Mouse (Mus musculus) megakaryocyte-erythroid progenitor cell, adult 5-6 weeks (primary cell): ENCODE measurements around the gene Slc25a41. TPM values are rescaled to one million over a fixed set of nuclear protein-coding genes. Genes with fewer than 3 reads are reported as not detected.

Source experiments
- ATAC-seq: replicated peaks from 2 replicates; pipeline ENCODE4 v1.8.0; 2016; ENCODE audit warnings: mild to moderate bottlenecking, inconsistent platforms; ENCODE audit not compliant: severe bottlenecking, poor library complexity, low FRiP score, low TSS enrichment
- total RNA-seq, 2 experiments: library from RNA; stranded (forward) in 1 of 2; stranded (reverse) in 1 of 2; fragments of 200-1000, 215-1000 nt in 1 of 2; fragments of >200 nt in 1 of 2; fragmentation: Nextera tagmentation in 1 of 2; gene quantifications; 2 replicates each; pipeline ENCODE4 v1.2.3; 2014 to 2017

Slc25a41 gene
- total RNA-seq (2014; fragmentation: Nextera tagmentation) = not detected in 2 replicates
- 0.91 TPM in 1 of 2 replicates, not detected in the other for total RNA-seq (2017)

GRCm38 (mm10) chr17:57041554-57041953, at the start of gene Slc25a41:
Slc25a41 (minus strand) TSS chr17:57041654.
- no peak for ATAC-seq

- no peak for ATAC-seq
Measured at GRCm38 (mm10) chr17:57087049-57087832, 45.8 kb upstream of the Slc25a41 start, which contains the start of gene Tubb4a. Tubb4a (minus strand) TSS chr17:57087782.

- ATAC-seq = no peak
Measured at GRCm38 (mm10) chr17:57085970-57086757, 44.7 kb upstream of the Slc25a41 start.

- no peak for ATAC-seq
Measured at GRCm38 (mm10) chr17:57082481-57082880, 41.0 kb upstream of the Slc25a41 start.

- no peak for ATAC-seq
Measured at GRCm38 (mm10) chr17:57081234-57081842, 39.9 kb upstream of the Slc25a41 start.

- ATAC-seq = no peak
Measured at GRCm38 (mm10) chr17:57079919-57080318, 38.5 kb upstream of the Slc25a41 start.

- ATAC-seq = peak; percentile 46
Measured at GRCm38 (mm10) chr17:57078336-57078735, 36.9 kb upstream of the Slc25a41 start, which contains the start of gene Dennd1c. Dennd1c (minus strand) TSS chr17:57078514.

GRCm38 (mm10) chr17:57076916-57077315, 35.5 kb upstream of the Slc25a41 start:
- no peak for ATAC-seq

- no peak for ATAC-seq
Measured at GRCm38 (mm10) chr17:57070699-57071098, 29.2 kb upstream of the Slc25a41 start.

GRCm38 (mm10) chr17:57070272-57070671, 28.8 kb upstream of the Slc25a41 start:
- ATAC-seq = no peak

GRCm38 (mm10) chr17:57066908-57067307, 25.5 kb upstream of the Slc25a41 start:
- ATAC-seq = peak; percentile 60

GRCm38 (mm10) chr17:57063031-57063430, 21.6 kb upstream of the Slc25a41 start:
- ATAC-seq = no peak

GRCm38 (mm10) chr17:57062548-57062947, 21.1 kb upstream of the Slc25a41 start:
- ATAC-seq = no peak

GRCm38 (mm10) chr17:57062011-57062521, 20.6 kb upstream of the Slc25a41 start:
- no peak for ATAC-seq

- 0 out of 2 replicates have a peak, but pooled peaks have one; percentile 5 for ATAC-seq
Measured at GRCm38 (mm10) chr17:57061069-57061468, 19.6 kb upstream of the Slc25a41 start.

GRCm38 (mm10) chr17:57060231-57060801, 18.9 kb upstream of the Slc25a41 start:
- ATAC-seq = peak; percentile 78

GRCm38 (mm10) chr17:57059486-57059977, 18.1 kb upstream of the Slc25a41 start, which contains the start of gene Slc25a23:
Slc25a23 (minus strand) TSS chr17:57059863.
- no peak for ATAC-seq

GRCm38 (mm10) chr17:57058891-57059485, 17.5 kb upstream of the Slc25a41 start, which contains the start of gene Crb3:
Crb3 (plus strand) TSS chr17:57059105.
- no peak for ATAC-seq

GRCm38 (mm10) chr17:57056246-57056645, 14.8 kb upstream of the Slc25a41 start:
- ATAC-seq = no peak
